Mouse (Mus musculus) CH12F3 (cell line): ENCODE measurements around the gene Ogt.

ENCODE experiments used
- in situ Hi-C: fragments of 300-500 bp; cut with MboI; formaldehyde crosslinking; loops from 2 replicates; pipeline ENCODE4 v1.14.3; 2020; ENCODE audit warnings: low sequenced_read_pairs

Gene Ogt

DNA sequence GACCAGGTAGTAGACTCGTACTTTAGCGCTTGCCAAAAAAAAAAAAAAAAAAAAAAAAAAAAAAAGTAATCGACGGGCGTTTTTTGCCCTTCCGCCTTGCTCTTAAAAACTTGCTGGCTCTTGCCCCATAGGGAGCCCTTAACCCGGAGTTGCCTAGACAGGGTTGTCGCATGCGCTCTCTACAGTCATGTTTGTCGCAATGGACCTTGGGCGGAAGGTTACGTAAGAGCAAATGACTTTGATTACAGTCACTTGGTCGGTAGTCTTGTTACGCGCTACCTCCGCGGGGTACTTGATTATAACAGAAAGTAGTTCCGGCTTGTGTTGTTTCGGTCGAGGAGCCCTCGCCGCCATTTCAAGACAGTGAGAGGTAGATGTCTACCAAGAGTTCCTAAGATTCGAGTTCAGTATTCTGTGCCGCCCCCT is at the start of gene Ogt:
Gene Ogt, plus strand, starts transcription at position 320 of the 426 bp plus-strand sequence.
- in situ Hi-C loops, result no loop called here

GRCm38 (mm10) chrX:101616183-101616582 is 23.7 kb upstream of the Ogt start:
- in situ Hi-C loops, result no loop called here

DNA sequence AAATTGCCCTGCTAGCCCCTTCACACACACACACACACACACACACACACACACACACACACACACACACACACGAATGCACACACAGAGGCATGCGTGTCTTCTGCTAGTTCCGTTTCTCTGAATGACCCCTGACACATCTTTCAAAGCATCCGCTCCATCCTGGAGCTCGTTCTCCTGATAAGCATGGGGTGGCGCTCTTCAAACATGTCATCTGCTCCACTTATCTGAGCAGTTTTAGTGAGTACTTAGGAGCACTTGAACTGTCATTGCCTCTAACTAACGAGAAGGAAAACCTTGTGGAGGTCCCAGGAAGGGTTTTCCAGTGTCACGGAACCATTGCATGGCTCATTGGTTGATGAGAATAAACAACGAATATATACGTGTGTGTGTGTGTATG is 22.0 kb upstream of the Ogt start:
- in situ Hi-C loops, result no loop called here

DNA sequence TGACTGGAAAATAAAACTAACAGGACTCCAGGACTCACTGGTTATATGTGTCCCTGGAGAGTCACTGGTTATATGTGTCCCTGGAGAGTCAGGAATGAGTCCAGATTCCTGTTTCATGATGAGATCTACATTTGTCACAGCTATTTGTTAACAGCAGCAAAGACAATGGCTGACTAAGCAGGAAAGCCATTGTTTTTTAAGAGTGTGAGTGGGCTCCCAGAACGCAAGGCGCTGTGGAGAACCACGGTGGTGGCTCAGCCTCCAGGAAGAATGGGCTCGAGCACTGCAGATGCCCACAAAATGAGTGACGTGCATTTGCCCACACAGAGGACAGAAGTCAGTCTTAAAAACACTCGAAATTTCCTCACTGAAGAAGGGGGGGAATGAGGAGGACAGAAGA is 19.5 kb upstream of the Ogt start:
- in situ Hi-C loops, result no loop called here

DNA sequence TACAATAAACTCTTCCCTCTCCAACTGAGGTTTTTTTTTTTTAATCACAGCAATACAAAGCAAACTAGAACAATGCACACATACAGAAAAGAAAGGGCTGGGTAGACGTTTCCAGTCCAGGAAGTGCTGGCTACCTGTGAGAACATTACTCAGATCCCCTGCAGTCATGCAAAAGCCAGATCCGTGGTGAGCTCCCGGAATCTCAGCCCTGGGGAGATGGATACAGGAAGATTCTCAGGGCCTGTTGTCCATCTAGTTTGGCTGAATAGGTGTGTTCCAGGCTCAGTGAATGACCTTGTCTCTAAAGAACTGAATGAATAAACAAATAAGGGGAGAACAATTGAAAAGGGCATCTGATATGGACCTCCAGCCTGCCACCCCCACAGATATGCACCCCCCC is 17.3 kb upstream of the Ogt start:
- in situ Hi-C loops, result no loop called here

DNA sequence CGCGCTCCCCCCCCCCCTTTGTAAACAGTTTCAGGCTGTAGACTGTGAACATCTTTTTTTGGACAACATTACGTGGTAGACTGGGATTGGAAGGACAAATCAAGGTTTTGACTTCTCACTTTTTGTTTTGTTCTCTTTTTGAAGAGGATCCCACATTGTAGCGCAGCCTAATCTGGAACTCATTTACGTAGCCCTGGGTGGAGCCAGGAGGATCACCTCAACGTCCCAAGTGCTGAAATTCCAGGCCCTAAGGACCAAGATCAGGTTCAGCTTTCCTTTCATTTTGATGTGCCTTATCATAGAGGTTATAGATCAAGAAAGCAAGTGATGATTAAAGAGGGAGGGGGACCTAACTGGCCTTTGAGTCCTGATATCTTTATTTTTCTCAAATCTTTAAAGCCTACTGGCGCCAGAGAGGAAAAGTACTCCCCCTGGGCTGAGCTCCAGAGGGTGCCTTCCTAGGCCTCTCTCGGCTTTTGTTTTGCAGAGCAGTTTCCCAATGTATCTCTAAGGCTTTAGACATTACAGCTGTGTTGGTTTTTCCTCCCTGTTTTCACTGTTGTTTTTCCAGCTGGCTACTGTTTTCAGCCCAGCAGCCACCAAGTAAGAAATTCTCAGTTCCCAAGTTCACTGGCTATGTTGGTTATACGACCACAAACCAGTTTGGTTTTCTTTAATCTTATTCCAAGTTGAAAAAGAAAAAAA is 2.9 kb upstream of the Ogt start:
- in situ Hi-C loops, result no loop called here

- in situ Hi-C loops, result no loop called here
Observed at GRCm38 (mm10) chrX:101638856-101639255, 1.0 kb upstream of the Ogt start.

- in situ Hi-C loops, result no loop called here
Observed at GRCm38 (mm10) chrX:101639306-101639705, 554 bp upstream of the Ogt start.

DNA sequence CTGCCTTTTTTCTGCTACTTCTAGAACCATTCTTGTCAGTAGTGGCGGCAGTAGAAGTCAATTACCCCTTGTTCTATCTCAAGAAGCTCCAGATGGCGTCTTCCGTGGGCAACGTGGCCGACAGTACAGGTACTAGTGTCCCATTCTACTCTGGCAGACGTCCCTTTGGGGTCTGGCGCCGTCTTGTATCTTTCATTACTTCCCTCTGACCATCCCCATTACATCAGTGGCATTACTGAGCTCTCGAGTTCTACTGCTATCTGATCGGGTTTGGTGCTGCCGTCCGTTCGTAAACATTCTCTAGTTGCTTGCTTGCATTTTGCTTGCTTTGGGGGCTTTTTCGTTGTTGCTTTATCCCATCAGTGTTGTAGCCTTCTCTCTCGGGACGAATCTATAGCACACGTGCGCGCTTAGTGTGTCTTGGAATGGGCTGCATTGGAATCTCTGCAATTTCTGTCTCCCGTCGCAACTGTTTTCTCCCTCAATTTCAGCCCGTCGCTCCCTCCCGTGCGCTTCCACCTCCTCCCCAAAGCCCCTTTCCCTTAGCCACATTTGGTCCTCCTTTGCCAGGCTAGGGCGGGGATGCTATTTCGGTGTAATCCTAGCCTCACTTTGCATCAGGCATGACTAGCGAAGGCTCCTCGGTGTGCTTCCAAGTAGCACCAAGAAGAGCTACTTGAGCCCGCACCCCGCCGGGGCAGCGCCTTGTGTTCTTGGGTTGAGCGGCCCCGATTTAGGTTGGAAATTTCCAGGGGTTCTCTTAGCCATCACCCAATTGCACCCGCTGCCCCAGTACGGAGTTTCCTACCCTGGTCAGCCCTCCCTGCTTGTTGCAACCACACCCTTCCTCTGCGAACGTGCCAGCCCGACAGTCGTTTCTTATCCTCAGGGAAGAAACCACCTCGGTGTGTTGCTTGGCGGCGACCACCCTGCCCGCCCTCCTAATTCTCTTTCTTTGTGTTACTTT is 617 bp downstream of the Ogt start:
- in situ Hi-C loops, result no loop called here

- in situ Hi-C loops, result no loop called here
Observed at GRCm38 (mm10) chrX:101641161-101641530, 1.3 kb downstream of the Ogt start.

GRCm38 (mm10) chrX:101642091-101642490 is 2.2 kb downstream of the Ogt start:
- in situ Hi-C loops, result no loop called here

- in situ Hi-C loops, result no loop called here
Observed at GRCm38 (mm10) chrX:101645286-101645685, 5.4 kb downstream of the Ogt start.

GRCm38 (mm10) chrX:101646621-101647020 is 6.8 kb downstream of the Ogt start:
- in situ Hi-C loops, result no loop called here

DNA sequence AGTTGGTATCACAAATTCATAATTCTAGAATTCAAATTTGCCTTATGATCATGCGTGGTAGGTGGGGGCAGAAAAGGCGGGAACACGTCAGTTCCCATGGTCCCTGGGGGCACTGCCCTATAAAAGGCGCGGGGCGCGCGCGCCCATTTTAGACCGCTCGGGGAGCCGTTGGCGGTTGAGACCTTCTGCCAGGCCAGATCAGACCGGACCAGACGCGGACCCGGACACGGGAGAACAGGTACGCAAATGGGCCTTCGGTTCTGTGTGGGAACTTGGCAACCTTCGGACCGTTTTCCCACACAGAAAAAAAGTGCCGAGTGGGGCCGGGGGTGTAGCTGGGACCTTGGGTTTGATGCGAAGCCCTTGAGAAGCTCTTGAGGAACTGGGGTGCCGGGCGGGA is 55.8 kb downstream of the Ogt start:
- in situ Hi-C loops, result no loop called here

- in situ Hi-C loops, result no loop called here
Observed at GRCm38 (mm10) chrX:101697537-101697936, 57.7 kb downstream of the Ogt start.

DNA sequence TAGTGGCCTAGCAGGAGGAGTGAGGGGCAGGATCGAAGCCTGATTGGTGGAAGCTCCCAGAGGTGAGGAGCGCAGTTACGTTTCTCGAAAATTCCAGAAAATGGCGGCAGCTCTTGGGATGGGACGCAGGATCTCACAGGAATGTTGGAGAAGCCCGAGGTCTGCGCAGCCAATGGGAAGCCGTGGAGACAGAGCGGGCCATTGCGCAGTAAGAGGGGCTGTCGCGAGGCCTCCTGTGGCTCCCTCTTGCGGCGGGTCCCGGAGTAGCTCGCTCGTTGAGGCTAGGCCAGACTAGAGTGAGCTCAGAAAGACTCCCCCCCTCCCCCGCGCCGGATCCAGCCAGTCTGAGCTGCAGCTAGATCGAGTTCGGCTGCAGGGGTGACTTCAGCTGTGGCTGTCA is 58.4 kb downstream of the Ogt start:
- in situ Hi-C loops, result no loop called here

DNA sequence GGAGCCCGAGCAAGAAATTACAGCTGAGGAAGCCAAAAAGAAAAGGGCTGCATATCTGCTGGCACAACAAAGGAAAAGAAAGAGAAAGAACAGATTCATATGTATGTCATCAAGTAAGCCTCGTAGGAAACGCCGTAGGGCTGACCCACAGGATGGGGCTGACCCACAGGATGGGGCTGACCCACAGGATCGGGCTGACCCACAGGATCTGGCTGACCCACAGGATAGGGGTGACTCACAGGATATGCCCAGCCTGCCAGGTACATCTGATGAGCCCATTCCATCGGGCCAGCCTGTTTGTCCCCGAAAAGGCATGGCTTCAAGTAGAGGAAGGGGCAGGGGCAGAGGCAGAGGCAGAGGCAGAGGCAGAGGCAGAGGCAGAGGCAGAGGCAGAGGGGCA is 65.3 kb downstream of the Ogt start:
- in situ Hi-C loops, result no loop called here

GRCm38 (mm10) chrX:101720401-101720800 is 80.5 kb downstream of the Ogt start:
- in situ Hi-C loops, result no loop called here

GRCm38 (mm10) chrX:101730010-101730409 is 90.2 kb downstream of the Ogt start:
- in situ Hi-C loops, result no loop called here

DNA sequence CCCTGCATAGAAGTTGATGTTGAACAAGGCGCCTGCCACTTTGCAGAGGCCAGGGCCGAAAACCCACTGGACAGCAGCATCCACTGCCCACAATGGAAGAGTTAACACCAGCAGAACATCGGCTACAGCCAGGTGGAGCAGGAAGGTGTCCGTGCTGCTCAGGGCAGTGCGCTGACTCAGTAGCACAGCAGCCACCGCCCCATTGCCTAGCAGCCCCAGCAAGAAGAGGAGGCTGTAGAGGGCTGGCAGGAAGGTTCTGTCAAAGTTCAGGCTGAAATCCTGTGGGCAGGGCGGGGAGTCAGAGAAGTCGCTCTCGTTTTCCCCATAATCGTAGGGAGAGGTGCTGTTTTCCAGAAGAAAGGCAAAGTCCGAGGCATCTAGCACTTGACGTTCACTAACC is 92.8 kb downstream of the Ogt start:
- in situ Hi-C loops, result no loop called here

DNA sequence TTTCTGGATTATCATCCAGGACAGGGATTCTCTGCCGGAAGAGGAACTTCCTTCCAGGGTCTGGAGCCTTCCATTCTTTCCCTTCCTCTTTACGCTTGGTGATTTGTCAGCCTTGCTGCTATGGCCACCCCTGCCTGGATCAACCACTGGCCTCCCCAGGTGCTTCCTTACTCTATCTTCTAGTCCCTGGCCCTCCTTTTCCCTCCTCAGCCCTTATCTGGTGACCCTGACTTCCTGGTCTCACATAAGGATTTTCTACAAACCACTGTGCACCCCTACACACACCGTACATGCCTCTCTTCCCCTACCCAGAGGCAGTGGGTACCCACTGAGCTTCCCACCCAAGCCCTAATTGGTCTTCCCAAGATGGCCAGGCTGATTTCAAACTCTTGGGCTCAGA is 93.4 kb downstream of the Ogt start:
- in situ Hi-C loops, result no loop called here

GRCm38 (mm10) chrX:101733828-101734319 is 94.0 kb downstream of the Ogt start, which contains the start of gene Cxcr3:
TSS of gene Cxcr3 (minus strand) at chrX:101734269.
- in situ Hi-C loops, result no loop called here
